Mouse (Mus musculus) midbrain, embryonic 15.5 days (tissue): Measurements from ENCODE around the gene Smg5. TPM values are rescaled to one million over a fixed set of nuclear protein-coding genes. Genes with fewer than 3 reads are reported as not detected.

ENCODE experiments used
- ATAC-seq: fragments of 200-750 bp; cut with Nextera tagmentation; replicated peaks from 2 replicates; pipeline ENCODE4 v1.8.0; 2017; ENCODE audit warnings: moderate TSS enrichment
- H3K27ac ChIP-seq: fragments of 300-500 bp; sonication (generic); 2 replicates; pipeline ENCODE4 v1.5.1; 2015; ENCODE audit warnings: mild to moderate bottlenecking, inconsistent platforms
- H3K27me3 ChIP-seq: fragments of 300-500 bp; sonication (generic); replicated peaks from 2 replicates; pipeline ENCODE4 v1.6.1; 2015; ENCODE audit warnings: inconsistent platforms
- H3K36me3 ChIP-seq: fragments of 300-500 bp; sonication (generic); replicated peaks from 2 replicates; pipeline ENCODE4 v1.6.1; 2015; ENCODE audit warnings: inconsistent platforms
- H3K4me1 ChIP-seq: fragments of 300-500 bp; sonication (generic); 2 replicates; pipeline ENCODE4 v1.6.1; 2015; ENCODE audit warnings: inconsistent platforms
- H3K4me2 ChIP-seq: fragments of 300-500 bp; sonication (generic); 2 replicates; pipeline ENCODE4 v1.6.1; 2015; ENCODE audit warnings: inconsistent platforms, mild to moderate bottlenecking, moderate library complexity
- H3K4me3 ChIP-seq: fragments of 300-500 bp; sonication (generic); 2 replicates; pipeline ENCODE4 v1.5.1; 2015; ENCODE audit warnings: mild to moderate bottlenecking, inconsistent platforms
- H3K9ac ChIP-seq: fragments of 300-500 bp; sonication (generic); 2 replicates; pipeline ENCODE4 v1.6.1; 2015; ENCODE audit warnings: mild to moderate bottlenecking, inconsistent platforms
- H3K9me3 ChIP-seq: fragments of 300-500 bp; sonication (generic); 2 replicates; pipeline ENCODE4 v1.6.1; 2016; ENCODE audit warnings: inconsistent platforms
- WGBS: fragments of 180-500 bp; shearing (Covaris S2); methylation state at CpG from one replicate; pipeline ENCODE4 v1.1.7; 2015; ENCODE audit warnings: mixed read lengths; 5-methylcytosine and 5-hydroxymethylcytosine counted together
- polyA plus RNA-seq: library from polyadenylated mRNA; unstranded; fragments of >200 nt; fragmentation: Nextera tagmentation; extraction: Ambion mirVana; gene quantifications from 2 replicates; pipeline ENCODE4 v1.2.1, GENCODE M21; 2015

Smg5 gene
- polyA plus RNA-seq, 1 experiment from 2014 or later = 74.9 TPM

DNA sequence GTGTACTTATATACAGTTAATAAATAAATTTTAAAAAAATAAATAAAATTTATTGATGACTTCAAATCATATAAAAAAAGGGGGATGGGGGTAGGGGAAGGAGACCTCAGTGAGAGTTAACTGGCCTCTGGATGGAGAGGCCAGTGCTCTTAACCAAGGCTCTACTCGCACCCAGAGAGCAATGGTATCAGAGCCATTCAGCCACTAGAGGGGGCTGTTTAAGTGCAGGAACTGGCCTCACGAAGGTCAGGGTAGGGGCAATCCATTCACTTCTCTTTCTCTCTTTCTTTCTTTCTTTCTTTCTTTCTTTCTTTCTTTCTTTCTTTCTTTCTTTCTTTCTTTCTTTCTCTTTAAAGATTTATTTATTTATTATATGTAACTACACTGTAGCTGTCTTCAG lies 4.8 kb upstream of the Smg5 start:
- Histone ChIP-seq H3K27me3 (no peaks in the 10 kb centered on the region), H3K4me1 (peaks cover 8% of the 10 kb centered on the region), H3K9me3 (no peaks in the 10 kb centered on the region), H3K4me3 (no peak overlapping the region), H3K9ac (no peak overlapping the region), H3K36me3 (0 out of 2 replicates have a peak, but pooled peaks cover 6% of the 10 kb centered on the region), H3K4me2 (no peak overlapping the region), H3K27ac (no peak overlapping the region)
- WGBS = 26% methylated on average over 2 of the region's 2 CpGs
- no peak for ATAC-seq

DNA sequence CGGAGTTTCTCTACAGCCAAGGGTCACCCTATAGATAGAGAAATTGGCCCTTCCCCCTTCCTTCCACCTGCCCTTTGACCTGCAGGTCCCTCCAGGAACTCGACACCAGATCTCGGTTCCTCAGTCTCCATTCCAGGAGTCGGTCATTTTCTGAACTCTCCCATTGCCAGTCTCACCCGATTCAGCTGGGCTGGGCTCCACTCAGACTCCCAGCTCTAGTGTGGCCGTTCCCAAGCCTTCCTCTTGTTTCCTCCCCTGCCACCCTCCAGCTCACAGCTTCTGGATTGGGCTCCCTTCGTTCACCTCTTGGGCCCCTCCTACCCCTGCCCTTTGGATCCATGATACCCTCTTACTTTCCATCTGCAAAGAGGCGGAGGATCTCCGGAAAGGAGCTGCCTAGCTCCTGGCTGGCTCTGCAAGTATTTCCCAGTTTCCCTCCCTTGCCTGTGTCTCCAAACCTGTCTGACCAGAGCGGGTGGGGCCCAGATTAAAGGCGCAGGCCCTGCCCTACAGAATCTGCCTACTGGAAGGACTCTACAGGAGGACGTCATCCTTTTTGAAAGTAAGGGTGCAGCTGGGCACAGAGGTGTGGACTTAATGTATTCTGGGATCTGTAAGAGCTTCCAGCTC lies 1.9 kb upstream of the Smg5 start:
- Histone ChIP-seq H3K9ac (no peak overlapping the region), H3K4me2 (no peak overlapping the region), H3K36me3 (no peaks in the 10 kb centered on the region), H3K9me3 (no peaks in the 10 kb centered on the region), H3K4me1 (peaks cover 27% of the 10 kb centered on the region), H3K27ac (no peak overlapping the region), H3K27me3 (no peaks in the 10 kb centered on the region), H3K4me3 (no peak overlapping the region)
- ATAC-seq = no peak
- WGBS = 68% methylated on average over 12 of the region's 12 CpGs

DNA sequence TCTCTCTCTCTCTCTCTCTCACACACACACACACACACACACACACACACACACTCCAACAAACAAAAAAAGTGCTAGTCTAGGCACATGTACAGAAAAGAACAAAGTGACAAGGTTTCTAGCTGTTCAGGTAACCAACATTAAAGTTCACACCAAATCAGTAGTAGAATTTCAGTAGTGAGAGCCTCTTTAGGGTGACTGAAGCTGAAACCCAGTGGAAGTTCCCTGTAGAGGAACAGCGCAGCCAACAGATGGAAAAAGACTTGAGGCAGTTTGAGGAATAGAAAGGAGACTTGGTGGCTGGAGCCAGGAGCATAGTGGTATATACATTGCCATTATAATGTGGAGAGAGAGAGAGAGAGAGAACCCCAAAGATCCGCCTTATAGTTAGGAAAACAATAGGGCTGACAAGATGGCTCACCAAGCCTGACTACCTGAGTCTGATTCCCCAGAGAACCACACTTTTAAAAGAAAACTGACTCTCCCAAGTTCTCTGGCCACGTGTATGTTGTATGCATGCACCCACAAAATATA lies 1.1 kb upstream of the Smg5 start:
- Histone ChIP-seq H3K36me3 (no peaks in the 10 kb centered on the region), H3K27me3 (no peaks in the 10 kb centered on the region), H3K4me1 (peaks cover 28% of the 10 kb centered on the region), H3K4me3 (peak overlapping the region; percentile 92), H3K9me3 (no peaks in the 10 kb centered on the region), H3K4me2 (peak overlapping the region; percentile 80), H3K9ac (peak overlapping the region; percentile 54), H3K27ac (no peak overlapping the region)
- no peak for ATAC-seq
- 34% methylated on average over 3 of the region's 3 CpGs for WGBS

DNA sequence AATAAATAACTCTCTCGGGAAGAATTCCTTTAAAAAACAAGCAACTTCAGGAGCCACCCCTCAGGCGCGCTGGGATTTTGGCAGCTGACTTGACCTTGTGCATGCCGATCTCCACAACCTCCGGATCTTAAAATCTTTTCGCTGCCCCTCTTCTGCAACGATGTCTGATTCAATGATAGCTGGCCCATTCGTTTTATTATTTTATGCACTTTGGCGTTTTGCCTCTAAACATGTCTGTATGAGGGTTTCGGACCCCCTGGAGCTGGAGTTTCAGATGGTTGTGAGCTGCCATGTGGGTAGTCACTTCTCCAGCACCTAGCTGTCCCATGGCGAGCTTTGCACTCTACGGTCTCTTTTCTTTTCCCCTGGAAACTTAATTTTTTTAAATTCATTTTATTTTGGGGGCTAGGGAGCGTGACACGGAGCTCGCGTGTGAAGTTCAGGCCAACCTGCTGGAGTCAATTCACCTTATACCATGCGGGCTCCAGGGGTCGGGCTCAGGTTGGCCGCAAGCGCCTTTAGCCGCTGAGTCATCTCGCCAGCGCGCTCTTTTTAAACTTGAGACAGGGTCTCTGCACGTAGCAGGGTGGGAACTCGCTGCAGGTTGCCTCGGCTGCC lies 515 bp upstream of the Smg5 start:
- WGBS = 1% methylated on average over 27 of the region's 27 CpGs
- peaks cover 28% of the 10 kb centered on the region for H3K4me1 ChIP-seq
- no peaks in the 10 kb centered on the region for H3K9me3 ChIP-seq
- H3K4me3 ChIP-seq = peak overlapping the region; percentile 92
- no peaks in the 10 kb centered on the region for H3K27me3 ChIP-seq
- peak overlapping the region; percentile 54 for H3K9ac ChIP-seq
- no peaks in the 10 kb centered on the region for H3K36me3 ChIP-seq
- peak; percentile 77 for ATAC-seq
- H3K27ac ChIP-seq = peak overlapping the region; percentile 97
- H3K4me2 ChIP-seq = peak overlapping the region; percentile 80

DNA sequence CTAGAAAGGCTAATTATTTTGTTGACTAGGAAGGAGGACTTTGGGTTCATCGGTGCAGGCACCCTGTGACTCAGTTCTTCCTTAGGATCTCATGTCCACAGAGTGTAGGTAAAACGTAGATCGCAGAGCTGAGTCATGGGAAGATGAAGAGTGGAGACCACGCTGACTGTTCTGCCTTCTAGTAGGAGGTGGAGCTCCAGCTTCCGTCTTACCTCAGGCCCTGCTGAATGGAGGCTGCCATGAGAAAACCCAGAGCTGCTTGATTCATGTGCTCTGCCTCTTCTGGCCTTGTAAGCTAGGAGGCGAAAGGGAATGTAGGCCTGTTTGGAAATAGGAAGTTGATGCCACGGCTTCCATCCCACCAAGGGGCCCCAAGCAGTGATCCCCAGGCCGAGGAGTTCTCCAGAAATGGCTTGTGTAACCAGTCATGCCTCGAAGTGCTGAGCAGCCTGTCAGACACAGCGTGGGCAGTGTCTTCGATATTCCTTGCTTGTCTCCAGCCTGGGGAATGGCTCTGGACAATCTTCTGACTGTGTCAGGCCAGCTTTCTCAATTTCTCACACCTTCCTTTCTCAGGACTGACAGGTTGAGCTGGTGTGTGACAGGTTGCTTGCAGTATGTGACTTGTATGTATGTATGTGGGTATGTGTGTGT lies 1.4 kb downstream of the Smg5 start:
- Histone ChIP-seq H3K4me3 (peak overlapping the region; percentile 92), H3K36me3 (peaks cover 9% of the 10 kb centered on the region), H3K4me2 (peak overlapping the region; percentile 68), H3K9ac (no peak overlapping the region), H3K9me3 (no peaks in the 10 kb centered on the region), H3K27me3 (no peaks in the 10 kb centered on the region), H3K4me1 (peaks cover 28% of the 10 kb centered on the region), H3K27ac (no peak overlapping the region)
- 87% methylated on average over 11 of the region's 11 CpGs for WGBS
- ATAC-seq = no peak

DNA sequence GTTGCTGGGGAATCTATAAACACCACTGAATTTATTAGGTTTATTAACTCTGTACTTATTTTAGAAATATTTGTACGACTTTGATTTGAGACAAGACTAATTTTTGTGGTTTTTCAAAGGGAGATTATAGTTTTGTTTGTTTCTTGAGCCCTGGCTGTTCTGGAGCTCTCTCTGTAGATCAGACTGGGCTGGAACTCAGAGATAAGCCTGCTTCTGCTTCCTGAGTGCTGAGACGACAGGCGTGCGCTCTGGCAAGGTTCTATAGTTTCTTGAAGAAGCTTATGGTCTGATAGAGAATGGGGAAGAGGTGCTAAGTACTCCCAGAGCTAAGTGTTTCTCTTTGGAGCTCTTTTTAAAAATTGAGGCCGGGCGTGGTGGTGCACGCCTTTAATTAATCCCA lies 2.3 kb downstream of the Smg5 start:
- H3K4me2 ChIP-seq = no peak overlapping the region
- H3K9me3 ChIP-seq = no peaks in the 10 kb centered on the region
- H3K36me3 ChIP-seq = peaks cover 17% of the 10 kb centered on the region
- WGBS = 92% methylated on average over 7 of the region's 7 CpGs
- no peak overlapping the region for H3K4me3 ChIP-seq
- no peak for ATAC-seq
- H3K27me3 ChIP-seq = no peaks in the 10 kb centered on the region
- H3K9ac ChIP-seq = no peak overlapping the region
- H3K27ac ChIP-seq = no peak overlapping the region
- peaks cover 28% of the 10 kb centered on the region for H3K4me1 ChIP-seq

DNA sequence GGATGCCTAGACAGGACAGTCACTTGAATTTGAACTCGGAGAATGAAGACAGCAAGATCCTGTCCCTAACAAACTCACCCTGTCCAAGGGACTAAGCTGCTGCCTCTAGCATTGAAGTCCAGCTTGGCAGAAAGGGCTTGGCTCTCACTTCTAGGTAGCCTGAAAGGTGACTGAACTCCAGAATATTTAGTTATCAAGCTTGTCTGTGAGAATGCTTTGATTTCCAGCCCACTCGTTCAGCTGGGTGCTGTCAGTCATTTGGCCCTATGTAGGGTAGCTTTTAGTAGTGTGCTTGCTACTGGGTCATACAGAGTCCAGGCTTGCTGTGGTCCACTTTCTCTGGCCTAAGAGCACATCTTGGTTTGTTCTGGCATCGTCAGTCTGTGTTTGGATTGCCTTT lies 2.9 kb downstream of the Smg5 start:
- no peak overlapping the region for H3K4me3 ChIP-seq
- H3K9ac ChIP-seq = no peak overlapping the region
- ATAC-seq = no peak
- WGBS = 82% methylated on average over 3 of the region's 3 CpGs
- peaks cover 24% of the 10 kb centered on the region for H3K36me3 ChIP-seq
- no peaks in the 10 kb centered on the region for H3K27me3 ChIP-seq
- H3K27ac ChIP-seq = no peak overlapping the region
- H3K4me2 ChIP-seq = no peak overlapping the region
- H3K9me3 ChIP-seq = no peaks in the 10 kb centered on the region
- H3K4me1 ChIP-seq = peaks cover 28% of the 10 kb centered on the region

DNA sequence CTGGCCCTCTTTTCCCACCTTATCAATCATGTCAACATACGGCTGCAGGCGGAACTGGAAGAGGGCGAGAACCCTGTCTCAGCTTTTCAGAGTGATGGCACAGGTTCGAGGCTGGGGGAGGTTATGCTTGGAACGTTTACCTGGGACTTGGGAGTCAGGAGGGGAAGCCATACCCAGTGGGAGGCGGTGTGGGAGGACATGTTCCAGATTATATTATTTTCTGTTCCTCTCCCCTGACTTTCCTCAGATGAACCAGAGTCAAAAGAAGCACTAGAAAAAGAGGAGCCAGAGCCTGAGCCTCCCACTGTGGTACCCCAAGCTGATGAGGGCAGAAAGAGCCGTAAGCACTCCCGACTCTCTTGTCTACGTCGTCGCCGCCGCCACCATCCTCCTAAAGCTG lies 14.7 kb downstream of the Smg5 start:
- no peak for ATAC-seq
- Histone ChIP-seq H3K27ac (no peak overlapping the region), H3K36me3 (peaks cover 95% of the 10 kb centered on the region), H3K9me3 (no peaks in the 10 kb centered on the region), H3K27me3 (no peaks in the 10 kb centered on the region), H3K4me2 (no peak overlapping the region), H3K9ac (no peak overlapping the region), H3K4me3 (no peak overlapping the region), H3K4me1 (no peaks in the 10 kb centered on the region)
- WGBS = 95% methylated on average over 13 of the region's 13 CpGs

DNA sequence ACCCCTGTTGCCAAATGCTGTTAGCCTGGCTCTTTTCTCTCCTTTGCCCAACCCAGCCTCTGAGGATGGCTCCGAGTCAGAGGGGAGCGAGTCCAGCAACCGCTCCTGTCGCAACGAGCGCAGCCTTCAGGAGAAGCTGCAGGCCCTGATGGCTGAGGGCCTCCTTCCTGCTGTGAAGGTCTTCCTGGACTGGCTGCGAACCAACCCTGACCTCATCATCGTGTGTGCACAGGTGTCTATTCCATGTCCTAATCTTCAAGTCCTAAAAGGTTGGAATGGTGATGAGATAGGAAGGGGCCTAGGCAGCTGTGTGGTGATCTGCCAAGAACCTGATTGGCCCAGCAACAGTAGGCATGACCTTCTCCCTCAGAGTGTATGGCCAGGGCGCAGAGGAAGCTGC lies 16.8 kb downstream of the Smg5 start:
- H3K9ac ChIP-seq = no peak overlapping the region
- H3K9me3 ChIP-seq = no peaks in the 10 kb centered on the region
- H3K36me3 ChIP-seq = peaks cover 85% of the 10 kb centered on the region
- no peaks in the 10 kb centered on the region for H3K27me3 ChIP-seq
- no peaks in the 10 kb centered on the region for H3K4me1 ChIP-seq
- 94% methylated on average over 9 of the region's 9 CpGs for WGBS
- H3K4me3 ChIP-seq = no peak overlapping the region
- H3K4me2 ChIP-seq = no peak overlapping the region
- H3K27ac ChIP-seq = no peak overlapping the region
- no peak for ATAC-seq

DNA sequence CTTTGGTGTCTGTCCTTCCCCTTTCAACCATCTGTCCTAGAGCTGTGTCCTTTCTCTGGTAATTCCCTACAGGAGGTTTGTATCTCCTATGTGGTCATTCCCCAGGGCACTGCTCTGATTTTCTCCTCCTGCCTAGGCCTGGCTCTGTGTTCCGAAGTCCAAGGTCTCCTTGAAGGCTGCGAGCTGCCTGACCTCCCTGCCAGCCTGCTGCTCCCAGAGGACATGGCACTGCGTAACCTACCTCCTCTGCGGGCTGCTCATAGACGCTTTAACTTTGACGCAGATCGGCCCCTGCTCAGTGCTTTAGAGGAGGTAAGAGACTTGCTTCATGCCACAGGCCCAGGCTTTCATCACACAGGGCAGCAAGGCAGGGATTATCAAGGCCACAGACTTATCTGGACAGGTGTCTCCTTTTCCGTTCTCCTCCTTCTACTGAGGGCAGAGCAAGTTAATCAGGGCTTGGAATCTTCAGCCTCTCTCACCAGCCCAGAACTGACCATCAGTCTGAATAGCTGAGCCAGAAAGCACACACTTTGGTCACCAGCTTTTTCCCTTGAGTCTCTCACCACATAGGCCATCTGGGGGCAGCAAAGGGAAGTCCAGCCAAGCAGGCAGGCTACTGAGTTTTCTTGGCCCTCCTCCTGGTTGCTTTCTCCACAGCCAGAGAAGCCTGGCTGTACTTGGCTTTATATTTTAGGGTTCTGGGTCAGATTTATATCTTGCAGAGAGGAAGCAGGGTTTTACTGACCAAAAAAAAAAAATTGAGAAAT lies 18.5 kb downstream of the Smg5 start:
- no peak overlapping the region for H3K9ac ChIP-seq
- no peaks in the 10 kb centered on the region for H3K9me3 ChIP-seq
- ATAC-seq = no peak
- H3K4me3 ChIP-seq = no peak overlapping the region
- H3K4me2 ChIP-seq = no peak overlapping the region
- no peak overlapping the region for H3K27ac ChIP-seq
- peaks cover 83% of the 10 kb centered on the region for H3K36me3 ChIP-seq
- WGBS = 92% methylated on average over 8 of the region's 8 CpGs
- H3K4me1 ChIP-seq = no peaks in the 10 kb centered on the region
- H3K27me3 ChIP-seq = no peaks in the 10 kb centered on the region

DNA sequence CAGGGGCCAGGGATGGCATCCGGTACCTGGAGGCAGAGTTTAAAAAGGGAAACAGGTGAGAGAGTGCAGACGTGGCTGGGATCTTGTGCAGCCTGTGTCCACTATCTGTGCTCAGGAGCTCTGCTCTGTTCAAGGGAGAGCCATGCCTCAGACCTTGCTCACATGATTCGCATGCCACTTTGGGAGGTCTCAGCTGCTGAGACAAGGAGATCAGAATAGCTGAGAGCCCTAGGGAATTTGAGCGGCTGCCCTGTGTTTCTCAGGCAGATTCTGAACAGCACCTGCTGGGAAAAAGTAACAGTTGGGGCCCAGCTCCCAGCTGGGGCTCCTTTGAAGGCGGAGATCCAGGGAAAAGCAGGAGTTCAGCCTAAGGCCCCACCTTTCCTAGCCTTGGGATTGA lies 23.5 kb downstream of the Smg5 start:
- Histone ChIP-seq H3K9ac (no peak overlapping the region), H3K27me3 (no peaks in the 10 kb centered on the region), H3K9me3 (no peaks in the 10 kb centered on the region), H3K4me3 (no peak overlapping the region), H3K27ac (no peak overlapping the region), H3K4me1 (no peaks in the 10 kb centered on the region), H3K36me3 (peaks cover 54% of the 10 kb centered on the region), H3K4me2 (no peak overlapping the region)
- WGBS = 58% methylated on average over 5 of the region's 5 CpGs
- ATAC-seq = no peak

DNA sequence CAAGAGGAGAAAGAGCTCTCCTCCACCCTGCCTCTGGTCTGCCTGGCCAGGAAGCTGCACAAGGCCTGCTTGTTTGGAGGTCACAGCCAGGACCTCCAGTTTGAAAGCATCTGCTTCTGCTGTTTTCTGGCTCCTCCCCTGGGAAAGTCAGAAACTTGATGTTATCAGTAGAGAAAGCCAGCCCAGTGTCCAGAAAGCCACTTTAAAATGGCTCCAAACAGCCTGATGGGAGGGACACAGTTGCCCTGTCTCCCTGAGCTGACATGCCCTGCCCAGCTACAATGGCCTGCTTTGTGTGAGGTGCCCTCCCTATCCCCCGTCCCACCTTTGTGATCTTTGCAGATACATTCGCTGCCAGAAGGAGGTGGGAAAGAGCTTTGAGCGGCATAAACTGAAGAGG lies 23.9 kb downstream of the Smg5 start:
- WGBS = 75% methylated on average over 3 of the region's 3 CpGs

More for the DNA sequence above, 23.9 kb downstream of the Smg5 start:
- no peak for ATAC-seq
- Histone ChIP-seq H3K27me3 (0 out of 2 replicates have a peak, but pooled peaks cover 1% of the 10 kb centered on the region), H3K9me3 (no peaks in the 10 kb centered on the region), H3K9ac (no peak overlapping the region), H3K4me1 (no peaks in the 10 kb centered on the region), H3K27ac (no peak overlapping the region), H3K4me3 (no peak overlapping the region), H3K4me2 (no peak overlapping the region), H3K36me3 (peaks cover 50% of the 10 kb centered on the region)
